Comparison of ENCODE assay signal across 8 mouse cellular contexts in the genomic region with DNA sequence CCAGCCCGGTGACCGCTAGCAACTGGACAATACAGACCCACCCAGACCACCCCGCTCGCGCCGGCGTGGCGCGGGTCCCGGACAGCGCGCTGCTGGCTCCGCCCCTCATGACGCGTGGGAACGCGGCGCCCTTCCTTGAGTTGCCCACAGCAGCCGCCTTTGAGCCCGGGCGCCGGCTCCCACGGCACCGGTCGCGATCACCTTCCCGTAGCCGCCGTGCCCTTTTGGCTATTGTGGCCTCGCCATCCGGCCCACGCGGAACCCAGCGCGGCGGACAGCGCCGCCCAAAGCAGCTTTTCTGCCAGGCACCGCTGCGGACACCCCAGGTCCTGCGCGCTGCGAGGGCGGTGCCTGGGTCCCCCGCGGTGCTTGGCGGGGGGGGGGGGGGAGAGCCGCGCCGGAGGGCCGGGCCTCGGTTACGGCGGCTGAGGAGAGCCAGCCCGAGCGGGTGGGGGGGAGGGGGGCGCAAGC. TPM values are rescaled to one million over a fixed set of nuclear protein-coding genes. Genes with fewer than 3 reads are reported as not detected.
DNase-seq lines count a peak whose midpoint lies in the region; ATAC-seq and TF ChIP-seq lines count a peak whose summit lies in the region.

Gene Eif4enif1, plus strand, starts transcription at position 162 of the 471 bp plus-strand sequence.

- no peaks in the 10 kb centered on the region for H3K9me3 ChIP-seq in heart, embryonic 11.5 days (replicated peaks; ENCODE audit: control insufficient read depth, low read length)
- H3K9me3 ChIP-seq in kidney, embryonic 16.5 days (ENCODE audit: low read length): no peaks in the 10 kb centered on the region

- WGBS in heart, embryonic 11.5 days (ENCODE audit: insufficient replicate concordance): under 1% methylated on average over 45 of the region's 57 CpGs
- WGBS in kidney, embryonic 16.5 days: under 1% methylated on average over 37 of the region's 57 CpGs
- under 1% methylated on average over 38 of the region's 57 CpGs for WGBS in liver, adult 2 months

- peak within 1 kb of the TSS; percentile 16 for H3K27ac ChIP-seq in heart, embryonic 11.5 days (ENCODE audit: low read depth, low read length)
- peak within 1 kb of the TSS; percentile 8; the same call in 1 of the 2 replicates for H3K27ac ChIP-seq in kidney, embryonic 16.5 days (ENCODE audit: low read length)
- peak within 1 kb of the TSS; percentile 99 for H3K27ac ChIP-seq in liver, adult 2 months (replicated peaks; ENCODE audit: insufficient read depth, low read depth, low read length)

- peak; percentile 61 for ATAC-seq in erythroblast, adult 5-6 weeks (replicated peaks; ENCODE audit: low FRiP score, poor library complexity, severe bottlenecking)
- ATAC-seq in heart, embryonic 11.5 days (replicated peaks; ENCODE audit: insufficient number of reproducible peaks, low FRiP score, low TSS enrichment): peak; percentile 60
- ATAC-seq in kidney, embryonic 16.5 days (ENCODE audit: low FRiP score, low TSS enrichment): peak; percentile 81

- no peaks in the 10 kb centered on the region for H3K27me3 ChIP-seq in heart, embryonic 11.5 days (ENCODE audit: control insufficient read depth, insufficient read depth, low read length)
- no peaks in the 10 kb centered on the region for H3K27me3 ChIP-seq in kidney, embryonic 16.5 days (ENCODE audit: insufficient read depth, low read length)
- no peaks in the 10 kb centered on the region for H3K27me3 ChIP-seq in liver, adult 2 months (ENCODE audit: control insufficient read depth, insufficient read depth, low read length)
- no peaks in the 10 kb centered on the region for H3K27me3 ChIP-seq in myocyte (ENCODE audit: control insufficient read depth, insufficient read depth, insufficient read length)
- H3K27me3 ChIP-seq in splenic B cell, adult 2 months (ENCODE audit: control insufficient read depth, insufficient read depth, low read length, poor library complexity, severe bottlenecking): no peaks in the 10 kb centered on the region

- peaks cover 8% of the 10 kb centered on the region for H3K36me3 ChIP-seq in heart, embryonic 11.5 days (ENCODE audit: control insufficient read depth, insufficient read depth, low read length)
- H3K36me3 ChIP-seq in kidney, embryonic 16.5 days (ENCODE audit: insufficient read depth, low read length): peaks cover 13% of the 10 kb centered on the region
- peaks cover 9% of the 10 kb centered on the region; the same call in 1 of the 2 replicates for H3K36me3 ChIP-seq in liver, adult 2 months (ENCODE audit: control insufficient read depth, insufficient read depth, low read length)
- H3K36me3 ChIP-seq in myocyte (ENCODE audit: control insufficient read depth, insufficient read depth): peaks cover 21% of the 10 kb centered on the region
- H3K36me3 ChIP-seq in splenic B cell, adult 2 months (ENCODE audit: control insufficient read depth, insufficient read depth, low read length, poor library complexity, severe bottlenecking): no peaks in the 10 kb centered on the region

- H3K9ac ChIP-seq in heart, embryonic 11.5 days (ENCODE audit: low read depth, low read length): peak within 1 kb of the TSS; percentile 47
- peak within 1 kb of the TSS; percentile 44 for H3K9ac ChIP-seq in kidney, embryonic 16.5 days (replicated peaks; ENCODE audit: low read length)
- peak within 1 kb of the TSS; percentile 98 for H3K9ac ChIP-seq in liver, adult 2 months (ENCODE audit: low read depth, low read length)

- peak; percentile 97 for DNase-seq in A20 (ENCODE audit: low read depth, low spot score)
- peak; percentile 91 for DNase-seq in brain, adult 2 months (ENCODE audit: low read depth, low spot score)
- peak; percentile 55 for DNase-seq in liver, adult 2 months (ENCODE audit: extremely low read depth, low read depth, low spot score)
- peak; percentile 88 for DNase-seq in splenic B cell, adult 2 months (ENCODE audit: low read depth, low spot score)

- TF ChIP-seq CTCF in liver, adult 2 months (IDR thresholded peaks at IDR 0.05; ENCODE audit: low read depth, low read length): no peak

- no peaks in the 10 kb centered on the region for H3K4me1 ChIP-seq in heart, embryonic 11.5 days (ENCODE audit: control insufficient read depth, insufficient read depth, low read length)
- no peaks in the 10 kb centered on the region for H3K4me1 ChIP-seq in kidney, embryonic 16.5 days (ENCODE audit: insufficient read depth, low read length)
- peaks cover 6% of the 10 kb centered on the region for H3K4me1 ChIP-seq in liver, adult 2 months (ENCODE audit: control insufficient read depth, insufficient read depth, low read length)

- peak within 1 kb of the TSS; percentile 52 for H3ac ChIP-seq in myocyte (ENCODE audit: control insufficient read depth, insufficient read length)

- peak within 1 kb of the TSS; percentile 44 for H3K4me3 ChIP-seq in heart, embryonic 11.5 days (ENCODE audit: low read depth, low read length)
- H3K4me3 ChIP-seq in kidney, embryonic 16.5 days (ENCODE audit: low read length): peak within 1 kb of the TSS; percentile 44
- peak within 1 kb of the TSS; percentile 85 for H3K4me3 ChIP-seq in liver, adult 2 months (ENCODE audit: insufficient read depth, low read depth, low read length)
- peak within 1 kb of the TSS; percentile 18 for H3K4me3 ChIP-seq in myocyte

- TF ChIP-seq POLR2A in liver, adult 2 months (IDR thresholded peaks at IDR 0.05; ENCODE audit: extremely low read depth, insufficient read depth, low read length): no peak
- TF ChIP-seq POLR2A in myocyte (IDR thresholded peaks at IDR 0.05; ENCODE audit: insufficient read length, low read depth): no peak

- peak within 1 kb of the TSS; percentile 44 for H3K4me2 ChIP-seq in heart, embryonic 11.5 days
- peak within 1 kb of the TSS; percentile 37 for H3K4me2 ChIP-seq in kidney, embryonic 16.5 days (replicated peaks; ENCODE audit: low read depth, low read length)
- H3K4me2 ChIP-seq in myocyte (ENCODE audit: low read depth): peak within 1 kb of the TSS; percentile 70

- H3K79me2 ChIP-seq in liver, adult 2 months (ENCODE audit: control insufficient read depth, insufficient read depth, low read length): peaks cover 2% of the 10 kb centered on the region; the same call in 1 of the 2 replicates
- H3K79me2 ChIP-seq in myocyte (ENCODE audit: control insufficient read depth, insufficient read depth): peaks cover 42% of the 10 kb centered on the region

TF ChIP-seq in myocyte, 11 proteins besides CTCF, POLR2A, EP300 and RAD21:
- TF ChIP-seq TCF12 (IDR thresholded peaks at IDR 0.05; ENCODE audit: insufficient read depth, poor library complexity, severe bottlenecking) (no peak), CEBPB (IDR thresholded peaks at IDR 0.05; ENCODE audit: insufficient read depth, poor library complexity, severe bottlenecking) (no peak), E2F4 (IDR thresholded peaks at IDR 0.05; ENCODE audit: insufficient read depth) (no peak), USF1 (IDR thresholded peaks at IDR 0.05; ENCODE audit: low read depth) (no peak), MAX (IDR thresholded peaks at IDR 0.05; ENCODE audit: low read depth) (no peak), POLR2AphosphoS2 (IDR thresholded peaks at IDR 0.05; ENCODE audit: insufficient read length, low read depth) (no peak), MYOD1 (IDR thresholded peaks at IDR 0.05; ENCODE audit: control insufficient read depth in 1 of 3, insufficient read length in 2 of 3, low read depth in 2 of 3) (no peak), MYOG (IDR thresholded peaks at IDR 0.05; ENCODE audit: control insufficient read depth in 1 of 3, insufficient read depth in 1 of 3, insufficient read length in 2 of 3, low read depth in 2 of 3) (no peak), SRF (IDR thresholded peaks at IDR 0.05; ENCODE audit: control insufficient read depth, insufficient read length, low read depth) (no peak), TCF3 (IDR thresholded peaks at IDR 0.05; ENCODE audit: insufficient read length, low read depth) (no peak), REST (IDR thresholded peaks at IDR 0.05; ENCODE audit: insufficient read depth, insufficient read length) (no peak)

RNA-seq across cellular contexts. Expression of gene Eif4enif1, which starts in this region (rescaled TPM):
- 20.2 and 71.5 TPM in 2 replicates for total RNA-seq in erythroblast, adult 5-6 weeks (2015; ENCODE audit: low replicate concordance)
- total RNA-seq in erythroblast, adult 5-6 weeks (2017; ENCODE audit: low replicate concordance): 31.5 and 44.0 TPM in 2 replicates
- polyA plus RNA-seq in heart, embryonic 11.5 days (2014; fragmentation: Nextera tagmentation; extraction: Ambion mirVana): 43.2 and 44.9 TPM in 2 replicates
- polyA plus RNA-seq in kidney, embryonic 16.5 days (2015; fragmentation: Nextera tagmentation; extraction: Ambion mirVana): 47.8 and 49.5 TPM in 2 replicates
- 14.1 and 15.2 TPM in 2 replicates for total RNA-seq in liver, adult 2 months (2014; rRNA removed)
- polyA plus RNA-seq in liver, adult 2 months (2012; rRNA removed): 14.1 and 17.2 TPM in 2 replicates
- 24.1 TPM for polyA plus RNA-seq in myocyte (2012; fragmentation: generic; extraction: Trizol)

Comparison
In these comparisons a context has a peak if more than half of its experiments do, and no peak if none do; other contexts are left out.
1. Peak in every context shown above with its lines: DNase-seq, ATAC-seq, H3K4me3 ChIP-seq and H3K27ac ChIP-seq.
2. H3K27ac ChIP-seq: peak in every context shown above with its lines; median percentile 99 in liver, adult 2 months; 16 in heart, embryonic 11.5 days; 8 in kidney, embryonic 16.5 days.
3. H3K4me3 ChIP-seq: peak in every context shown above with its lines; median percentile 85 in liver, adult 2 months; 44 in heart, embryonic 11.5 days; 44 in kidney, embryonic 16.5 days; 18 in myocyte.
4. H3K9ac ChIP-seq: peak in every context shown above with its lines; median percentile 98 in liver, adult 2 months; 47 in heart, embryonic 11.5 days; 44 in kidney, embryonic 16.5 days.